In the genomic region with DNA sequence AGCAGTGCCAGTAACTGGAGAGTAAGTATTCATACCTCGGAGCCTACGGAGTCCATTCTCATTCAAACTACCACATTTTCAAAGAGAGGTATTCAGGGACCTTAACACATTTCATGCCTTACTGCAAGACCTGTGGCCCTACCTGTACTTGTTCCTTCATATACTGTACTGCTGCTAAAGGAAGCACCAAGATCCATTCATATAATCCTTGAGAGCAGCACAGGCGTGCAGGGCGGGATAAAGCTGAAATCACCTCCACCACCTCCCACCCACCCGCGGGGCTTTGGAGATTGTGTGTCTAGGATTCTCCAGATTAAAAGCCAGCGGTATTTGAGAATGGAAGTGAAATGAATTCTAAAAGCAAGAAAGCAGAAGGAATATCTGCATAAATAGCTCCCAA, we compare ENCODE assay signal across 21 mouse cellular contexts.
"Had no signal": no experiment of that assay in that cellular context is flagged by ENCODE, and none has a peak within 500 bp of the region (broad histone marks: within the 10 kb centered on the region; RNA-seq: fewer than 3 reads in every experiment).

No protein-coding gene starts in this region.

- H3K27ac ChIP-seq: kidney, postnatal 0 days; layer of hippocampus, adult 2 months; left cerebral cortex, adult 2 months; neural tube, embryonic 12.5 days; neural tube, embryonic 15.5 days; stomach, postnatal 0 days had no signal

- H3K4me1 ChIP-seq: neural tube, embryonic 12.5 days; neural tube, embryonic 15.5 days had no signal

- H3K9ac ChIP-seq: liver, embryonic 14.5 days; neural tube, embryonic 12.5 days; neural tube, embryonic 15.5 days had no signal

- H3K36me3 ChIP-seq: neural tube, embryonic 15.5 days had no signal

- H3K4me3 ChIP-seq: layer of hippocampus, adult 2 months; left cerebral cortex, adult 2 months; neural tube, embryonic 12.5 days; neural tube, embryonic 15.5 days had no signal

- DNase-seq: kidney, adult 2 months; kidney, postnatal 25 days; layer of hippocampus, adult 9-11 months; lung, adult 2 months; lung, postnatal 14 days; lung, postnatal 4 days; midbrain, embryonic 14.5 days; right cerebral cortex, adult 18-20 months; right cerebral cortex, postnatal 14 days; right cerebral cortex, postnatal 4 days; thymus, adult 2 months; thymus, postnatal 14 days; thymus, postnatal 4 days had no signal

- H3K4me2 ChIP-seq: midbrain, embryonic 11.5 days; neural tube, embryonic 12.5 days; neural tube, embryonic 15.5 days had no signal

- H3K27me3 ChIP-seq: neural tube, embryonic 12.5 days; neural tube, embryonic 15.5 days had no signal

- H3K9me3 ChIP-seq: neural tube, embryonic 12.5 days; neural tube, embryonic 15.5 days had no signal
